Mouse (Mus musculus): ENCODE measurements around the gene Dhrs3.

- TF ChIP-seq CTCF (IDR thresholded peaks at IDR 0.05; ENCODE audit: borderline replicate concordance, insufficient read depth, low read length) (no peak), POLR2A (IDR thresholded peaks at IDR 0.05; ENCODE audit: low read depth, low read length) (no peak)
These were observed 82.9 kb downstream of the Dhrs3 start for GRCm38 (mm10) chr4:144975505-144975904.
